Comparison of ENCODE assay signal across 9 mouse cellular contexts in genomic region chr1:84585434-84585833, GRCm38 (mm10).
DNase-seq lines count a peak whose midpoint lies in the region; ATAC-seq and TF ChIP-seq lines count a peak whose summit lies in the region.
"Had no signal": no experiment of that assay in that cellular context is flagged by ENCODE, and none has a peak within 500 bp of the region (broad histone marks: within the 10 kb centered on the region; RNA-seq: fewer than 3 reads in every experiment).

No protein-coding gene starts in this region.

- H3K4me2 ChIP-seq in forebrain, postnatal 0 days (ENCODE audit: low read depth), result no peak overlapping the region
- peak overlapping the region; percentile 40 for H3K4me2 ChIP-seq in midbrain, embryonic 12.5 days (replicated peaks)

- no peak overlapping the region for H3K4me3 ChIP-seq in forebrain, postnatal 0 days (ENCODE audit: low read depth, low read length)
- H3K4me3 ChIP-seq in midbrain, embryonic 12.5 days, result no peak overlapping the region
- H3K4me3 ChIP-seq: myocyte had no signal

- no peaks in the 10 kb centered on the region for H3K27me3 ChIP-seq in forebrain, postnatal 0 days (ENCODE audit: insufficient read depth, low read length)
- H3K27me3 ChIP-seq in midbrain, embryonic 12.5 days, result peaks cover 3% of the 10 kb centered on the region; the same call in 1 of the 2 replicates

- H3K9me3 ChIP-seq in forebrain, postnatal 0 days (ENCODE audit: low read length), result no peaks in the 10 kb centered on the region
- H3K9me3 ChIP-seq in midbrain, embryonic 12.5 days, result no peaks in the 10 kb centered on the region

- peak; percentile 58 for ATAC-seq in frontal cortex, adult (ENCODE audit: low TSS enrichment)
- ATAC-seq in forebrain, postnatal 0 days, result peak; percentile 79
- peak; percentile 76 for ATAC-seq in midbrain, embryonic 12.5 days (ENCODE audit: low FRiP score, low read depth)
- no peak for ATAC-seq in erythroblast, adult 5-6 weeks (replicated peaks; ENCODE audit: low FRiP score, poor library complexity, severe bottlenecking)

- peak overlapping the region; percentile 45; the same call in 1 of the 2 replicates for H3K27ac ChIP-seq in forebrain, postnatal 0 days (ENCODE audit: low read depth, low read length)
- H3K27ac ChIP-seq in midbrain, embryonic 12.5 days (replicated peaks), result peak overlapping the region; percentile 63

- 0 out of 2 replicates have a peak overlapping the region, but pooled peaks have one; percentile 15 for H3K9ac ChIP-seq in forebrain, postnatal 0 days
- H3K9ac ChIP-seq in midbrain, embryonic 12.5 days (replicated peaks), result 0 out of 2 replicates have a peak overlapping the region, but pooled peaks have one; percentile 31

- H3K36me3 ChIP-seq in forebrain, postnatal 0 days (ENCODE audit: insufficient read depth), result 0 out of 2 replicates have a peak, but pooled peaks cover 5% of the 10 kb centered on the region
- H3K36me3 ChIP-seq in midbrain, embryonic 12.5 days, result no peaks in the 10 kb centered on the region; the same call in 1 of the 2 replicates

- WGBS in forebrain, postnatal 0 days, result 2% methylated on average over 6 of the region's 6 CpGs
- 1% methylated on average over 6 of the region's 6 CpGs for WGBS in midbrain, embryonic 12.5 days

- no peak for DNase-seq in frontal cortex, postnatal 25 days (ENCODE audit: low spot score in 2 of 2)
- peak; percentile 12 for DNase-seq in ZHBTc4 (ENCODE audit: low read depth, low spot score)
- peak; percentile 72 for DNase-seq in forebrain, postnatal 0 days
- no peak for DNase-seq in adrenal gland, postnatal 10 days
- no peak for DNase-seq in urinary bladder, postnatal 4 days (ENCODE audit: low spot score in 2 of 2)

- H3K4me1 ChIP-seq in forebrain, postnatal 0 days (ENCODE audit: insufficient read depth), result peaks cover 15% of the 10 kb centered on the region; the same call in 1 of the 2 replicates
- peaks cover 34% of the 10 kb centered on the region for H3K4me1 ChIP-seq in midbrain, embryonic 12.5 days

- TF ChIP-seq CTCF in forebrain, postnatal 0 days (IDR thresholded peaks at IDR 0.05; ENCODE audit: low read depth), result no peak

Comparison
In these comparisons a context has a peak if more than half of its experiments do, and no peak if none do; other contexts are left out.
1. DNase-seq: peak in ZHBTc4 (single experiment) and forebrain, postnatal 0 days (single experiment); none in frontal cortex, postnatal 25 days (0 of 2), adrenal gland, postnatal 10 days (single experiment) and urinary bladder, postnatal 4 days (0 of 2).